Mouse (Mus musculus): ENCODE measurements around the gene E2f6. TPM values are rescaled to one million over a fixed set of nuclear protein-coding genes. Genes with fewer than 3 reads are reported as not detected.

E2f6 gene
- total and polyA plus RNA-seq, 3 experiments, result 35.4 to 67.0 TPM; not detected in 1

- TF ChIP-seq BHLHE40 (IDR thresholded peaks at IDR 0.05; ENCODE audit: borderline replicate concordance, low read depth, low read length), result no peak
- no peak for TF ChIP-seq ZMIZ1 (IDR thresholded peaks at IDR 0.05; ENCODE audit: low read depth, low read length)
Measured at GRCm38 (mm10) chr12:16808045-16808444, 2.7 kb upstream of the E2f6 start (continued).

- Histone ChIP-seq H3K79me2 (ENCODE audit: control insufficient read depth, insufficient read depth, low read length, poor library complexity) (peaks cover 25% of the 10 kb centered on the region), H3K4me3 (ENCODE audit: control insufficient read depth in 1 of 2, insufficient read depth in 1 of 2, low read depth in 2 of 2, low read length in 2 of 2) (peak overlapping the region; percentile 68 to 79), H3K9ac (ENCODE audit: control insufficient read depth, low read depth, low read length, poor library complexity, severe bottlenecking) (peak overlapping the region; percentile 98), H3K36me3 (ENCODE audit: control insufficient read depth in 1 of 2, insufficient read depth in 2 of 2, low read length in 2 of 2) (peaks cover 7 to 14% of the 10 kb centered on the region in 2 experiments), H3K27ac (ENCODE audit: control insufficient read depth, low read depth, low read length) (peak overlapping the region; percentile 67), H3K9me3 (replicated peaks; ENCODE audit: insufficient read depth, low read length) (no peaks in the 10 kb centered on the region), H3K4me1 (ENCODE audit: control insufficient read depth in 1 of 2, insufficient read depth in 2 of 2, low read length in 2 of 2) (peaks cover 0 to 4% of the 10 kb centered on the region in 2 experiments; a peak in 2 of 4 replicates), H3K27me3 (ENCODE audit: control insufficient read depth in 1 of 2, insufficient read depth in 2 of 2, low read length in 2 of 2) (no peaks in the 10 kb centered on the region)
- peak; percentile 62 for DNase-seq (ENCODE audit: low read depth, low spot score)
- TF ChIP-seq HCFC1 (IDR thresholded peaks at IDR 0.05; ENCODE audit: low read depth, low read length) (no peak), MYC (IDR thresholded peaks at IDR 0.05; ENCODE audit: low read depth, low read length) (0 out of 2 replicates have a peak, but pooled peaks have one; percentile 44)
Measured at GRCm38 (mm10) chr12:16811477-16811876, 714 bp downstream of the E2f6 start.

- Histone ChIP-seq H3K4me3 (ENCODE audit: control insufficient read depth in 1 of 2, insufficient read depth in 1 of 2, low read depth in 2 of 2, low read length in 2 of 2) (no peak overlapping the region), H3K4me1 (ENCODE audit: control insufficient read depth in 1 of 2, insufficient read depth in 2 of 2, low read length in 2 of 2) (peaks cover under 1 to 2% of the 10 kb centered on the region in 2 experiments; a peak in 2 of 4 replicates), H3K36me3 (ENCODE audit: control insufficient read depth in 1 of 2, insufficient read depth in 2 of 2, low read length in 2 of 2) (peaks cover 10 to 25% of the 10 kb centered on the region in 2 experiments), H3K9ac (ENCODE audit: control insufficient read depth, low read depth, low read length, poor library complexity, severe bottlenecking) (no peak overlapping the region), H3K9me3 (replicated peaks; ENCODE audit: insufficient read depth, low read length) (no peaks in the 10 kb centered on the region), H3K27me3 (ENCODE audit: control insufficient read depth in 1 of 2, insufficient read depth in 2 of 2, low read length in 2 of 2) (no peaks in the 10 kb centered on the region), H3K27ac (ENCODE audit: control insufficient read depth, low read depth, low read length) (no peak overlapping the region), H3K79me2 (ENCODE audit: control insufficient read depth, insufficient read depth, low read length, poor library complexity) (peaks cover 12% of the 10 kb centered on the region)
- TF ChIP-seq ELF1 (IDR thresholded peaks at IDR 0.05; ENCODE audit: low read depth, low read length) (no peak), NELFE (IDR thresholded peaks at IDR 0.05; ENCODE audit: low read depth, low read length) (no peak), GATA1 (IDR thresholded peaks at IDR 0.05; ENCODE audit: low read depth, low read length) (peak; percentile 50; the same call in 1 of the 2 replicates), TCF12 (IDR thresholded peaks at IDR 0.05; ENCODE audit: low read depth, low read length) (peak; percentile 29; the same call in 1 of the 2 replicates), TAL1 (IDR thresholded peaks at IDR 0.05; ENCODE audit: low read length) (peak; percentile 27; the same call in 1 of the 2 replicates), MYC (IDR thresholded peaks at IDR 0.05; ENCODE audit: low read depth, low read length) (no peak), ZKSCAN1 (IDR thresholded peaks at IDR 0.05; ENCODE audit: low read depth, low read length) (no peak), EP300 (IDR thresholded peaks at IDR 0.05; ENCODE audit: low read depth in 1 of 2, low read length in 2 of 2) (peak in 1 of 2 experiments; percentile 61; a peak in 2 of 4 replicates), MAZ (IDR thresholded peaks at IDR 0.05; ENCODE audit: low read depth, low read length) (no peak)
- DNase-seq (ENCODE audit: low read depth, low spot score), result peak; percentile 47
Measured at GRCm38 (mm10) chr12:16817147-16817546, 6.4 kb downstream of the E2f6 start.
